Mouse (Mus musculus): Measurements from ENCODE around the gene Sowahc. TPM values are rescaled to one million over a fixed set of nuclear protein-coding genes. Genes with fewer than 3 reads are reported as not detected.

The Sowahc gene
- total RNA-seq (2021), result 1 to 10 TPM; 7.9 to 9.7 TPM
- long read RNA-seq, experiment 1, full-length matches to known transcripts, result 3 of 3 reads
- long read RNA-seq, experiment 1, partial matches to known transcripts, result 0 of 3 reads
- long read RNA-seq, experiment 1, other reads (novel, unspliced or antisense), result 0 of 3 reads
- long read RNA-seq, experiment 2, full-length matches to known transcripts, result 2 of 2 reads
- long read RNA-seq, experiment 2, partial matches to known transcripts, result 0 of 2 reads
- long read RNA-seq, experiment 2, other reads (novel, unspliced or antisense), result 0 of 2 reads

DNA sequence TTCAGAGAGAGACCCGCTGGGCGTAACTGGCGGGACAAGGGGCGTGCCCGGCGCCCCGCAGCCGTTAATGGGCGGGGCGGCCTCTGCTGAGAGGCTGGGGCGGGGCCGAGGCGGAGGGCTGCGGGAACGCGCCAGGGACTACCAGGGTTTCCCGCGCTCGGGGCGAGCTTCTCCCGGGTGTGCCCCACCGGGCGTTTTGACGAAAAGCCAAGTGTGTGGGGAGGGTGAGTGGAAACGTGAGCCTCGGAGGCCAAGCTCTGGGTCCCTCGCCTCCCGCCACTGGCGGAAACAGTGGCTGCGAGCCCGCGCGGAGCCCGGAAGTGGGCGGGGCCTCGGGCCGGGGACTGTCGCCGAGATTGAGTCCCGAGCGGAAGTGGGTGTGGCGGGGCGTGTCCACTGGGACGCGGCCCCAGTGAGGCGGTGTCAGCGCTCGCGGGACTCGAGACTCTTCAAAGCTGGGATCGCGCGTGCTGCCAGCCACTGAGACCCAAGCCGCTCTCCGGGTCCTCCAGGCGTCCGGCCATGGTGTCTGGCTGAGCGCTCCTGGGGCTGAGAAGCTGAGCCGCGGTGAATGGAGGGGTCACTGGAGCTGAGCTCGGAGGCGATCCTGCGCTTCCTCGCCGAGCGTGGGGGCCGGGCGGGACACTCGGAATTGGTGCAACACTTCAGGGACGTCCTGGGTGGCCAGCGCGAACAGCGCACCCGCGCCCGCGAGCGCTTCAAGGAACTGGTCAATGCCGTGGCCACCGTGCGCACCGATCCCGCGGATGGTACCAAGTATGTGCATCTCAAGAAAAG, at the start of gene Sowahc, which contains the start of gene Sept10:
Gene Sowahc, plus strand, starts transcription at position 481 of the 798 bp plus-strand sequence.
Gene Sept10, minus strand, starts transcription at position 375 of the 798 bp plus-strand sequence.
- peak; percentile 96 to 97 for DNase-seq (ENCODE audit: low spot score in 2 of 2)
- intact Hi-C loops (cut with DNase I), result loop anchor here (2.0 kb wide), 1 partner anchor 63 kb away; no protein-coding TSS in a partner anchor

DNA sequence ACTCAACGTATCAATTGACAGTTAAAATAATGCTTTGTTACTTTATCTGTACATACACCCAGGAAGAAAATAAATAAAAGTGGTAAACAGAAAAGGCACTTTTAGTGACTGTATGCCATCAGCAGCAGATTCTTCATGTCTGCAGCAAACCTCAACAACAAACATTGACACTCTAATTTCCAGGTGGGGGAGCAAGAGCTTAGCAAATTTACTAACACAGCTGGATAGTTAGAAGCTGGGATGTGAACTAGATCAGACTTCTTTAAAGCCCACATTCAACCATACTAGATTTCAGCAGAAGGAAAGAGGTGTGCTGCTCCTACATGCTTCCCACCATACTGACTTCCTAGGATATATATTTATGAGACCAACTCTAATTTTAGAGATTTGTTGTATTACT, 49.2 kb upstream of the Sowahc start:
- no peak for DNase-seq (ENCODE audit: low spot score in 2 of 2)
- intact Hi-C loops (cut with DNase I), result no loop called here

DNA sequence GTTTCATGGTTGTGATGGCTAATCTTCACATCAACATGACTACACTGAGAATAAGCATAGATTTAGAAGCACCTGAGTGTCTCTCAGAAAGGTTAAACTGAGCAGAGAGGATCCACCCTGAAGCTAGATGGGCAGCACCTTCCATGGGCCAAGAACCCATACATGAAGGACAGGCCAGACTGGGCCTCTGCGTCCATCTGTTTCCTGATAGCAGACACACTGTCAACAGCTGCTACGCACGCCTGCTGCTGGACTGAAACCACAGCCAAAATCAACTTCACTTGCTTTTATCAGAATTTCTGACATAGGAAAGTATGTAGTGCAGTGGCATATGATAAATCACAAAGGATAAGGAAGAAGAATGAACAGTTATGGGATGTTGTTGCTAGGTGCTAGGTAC, 42.1 kb upstream of the Sowahc start:
- DNase-seq (ENCODE audit: low spot score in 2 of 2), result no peak
- intact Hi-C loops (cut with DNase I), result no loop called here

DNA sequence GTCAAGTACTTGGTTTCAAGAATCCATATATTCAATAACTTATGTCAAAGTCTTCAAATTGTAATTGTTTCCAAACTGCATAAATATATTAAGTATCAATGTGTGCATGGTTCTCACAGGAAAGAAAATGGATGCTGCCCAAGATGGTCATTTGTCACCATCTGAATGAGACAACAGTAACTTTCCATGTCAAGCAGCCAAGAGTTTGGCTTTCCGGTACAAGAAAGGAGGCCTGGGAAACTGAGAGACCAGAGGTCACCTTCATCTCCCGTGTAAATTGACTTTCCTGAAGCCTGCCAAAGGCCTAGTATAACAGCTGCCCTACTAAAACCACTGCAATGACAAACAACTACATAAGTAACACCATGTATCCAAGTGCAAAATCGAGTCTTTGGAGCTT, 39.4 kb upstream of the Sowahc start:
- no peak for DNase-seq (ENCODE audit: low spot score in 2 of 2)
- intact Hi-C loops (cut with DNase I), result no loop called here

DNA sequence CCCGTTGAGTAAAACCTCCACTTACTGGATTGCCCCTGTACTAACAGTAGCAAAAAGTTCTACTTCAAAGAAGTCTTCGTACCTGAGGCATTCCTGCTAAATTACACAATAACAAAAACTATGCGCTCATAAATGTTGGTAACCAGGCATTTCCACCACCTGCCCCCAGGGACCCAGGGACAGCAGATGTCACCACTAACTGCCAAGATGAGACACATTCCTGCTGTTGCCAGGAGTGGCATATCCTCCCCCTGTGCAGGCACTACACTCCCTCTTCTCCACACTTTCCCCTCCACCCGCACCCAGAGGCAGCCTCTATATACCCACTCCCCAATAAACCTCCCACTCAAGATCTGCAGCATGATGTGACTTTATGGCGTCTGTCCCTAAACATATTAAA, 26.9 kb upstream of the Sowahc start:
- intact Hi-C loops (cut with DNase I), result no loop called here
- DNase-seq (ENCODE audit: low spot score in 2 of 2), result no peak

DNA sequence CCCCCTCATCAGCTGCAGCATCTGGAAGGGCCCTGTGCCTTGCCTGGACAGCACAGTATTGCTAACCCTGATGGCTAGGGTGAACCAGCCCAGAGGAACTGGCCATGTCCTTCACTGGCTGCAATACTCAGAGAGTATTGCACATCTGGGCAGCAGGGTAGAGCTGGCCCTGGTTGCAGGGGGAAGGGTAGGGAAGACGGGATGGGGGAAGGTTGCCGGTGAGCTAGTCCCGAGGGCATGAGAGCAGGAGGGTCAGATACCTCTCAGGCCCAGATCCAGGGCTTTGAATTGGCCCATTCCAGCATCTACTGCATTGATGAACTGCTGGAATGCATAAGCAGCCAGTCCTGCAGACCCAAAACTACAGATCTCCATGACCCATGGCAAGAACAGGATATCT, 25.0 kb upstream of the Sowahc start:
- DNase-seq (ENCODE audit: low spot score in 2 of 2), result no peak
- intact Hi-C loops (cut with DNase I), result no loop called here

DNA sequence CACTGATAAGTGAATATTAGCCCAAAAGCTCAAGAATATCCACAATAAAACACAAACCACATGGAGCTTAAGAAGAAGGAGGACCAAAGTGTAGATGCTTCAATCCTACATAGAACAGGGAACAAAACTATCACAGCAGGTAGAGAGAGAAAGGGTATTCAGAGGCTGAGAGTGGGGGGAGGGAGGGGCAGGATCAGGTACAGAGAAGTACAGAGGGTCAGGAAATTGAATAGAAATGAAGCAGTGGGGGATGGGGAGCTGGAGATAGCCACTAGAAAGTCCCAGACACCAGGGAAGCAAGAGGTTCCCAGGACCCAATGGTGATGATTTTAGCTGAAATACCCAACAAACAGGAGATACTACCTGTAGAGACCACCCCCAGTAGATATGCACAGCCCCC, 21.7 kb upstream of the Sowahc start:
- intact Hi-C loops (cut with DNase I), result no loop called here
- no peak for DNase-seq (ENCODE audit: low spot score in 2 of 2)

DNA sequence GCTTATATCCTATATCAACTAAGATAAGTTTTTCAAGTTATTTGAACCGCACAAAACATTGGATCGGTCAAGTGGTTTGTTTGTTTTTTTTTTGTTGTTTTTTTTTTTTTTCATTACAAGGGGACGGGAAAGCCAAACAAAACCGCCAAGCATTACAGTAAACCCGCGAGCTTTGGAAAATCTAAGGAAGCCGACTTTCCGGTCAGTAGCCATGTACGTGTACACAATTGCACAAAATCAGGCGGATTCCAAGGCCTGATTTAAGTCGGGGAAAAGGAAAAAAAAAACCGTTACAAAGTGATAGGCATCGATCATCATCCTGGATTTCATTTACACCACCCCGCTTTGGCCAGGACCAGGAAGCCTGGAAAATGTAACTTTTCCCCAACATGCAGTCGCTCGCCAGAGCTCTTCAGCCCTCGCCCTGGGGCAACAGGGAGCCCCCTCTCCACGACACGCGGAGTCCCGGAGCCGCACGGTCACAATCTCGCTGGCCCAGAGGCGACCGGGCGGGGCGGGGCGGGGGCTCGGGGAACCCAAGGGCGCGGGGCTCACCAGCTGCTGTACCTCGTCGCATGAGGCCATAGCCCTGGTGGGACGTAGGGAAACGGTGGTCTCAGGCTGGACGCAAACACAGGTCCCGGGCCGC, 805 bp upstream of the Sowahc start:
- intact Hi-C loops (cut with DNase I), result loop anchor here (2.0 kb wide), 1 partner anchor 64 kb away; no protein-coding TSS in a partner anchor
- DNase-seq (ENCODE audit: low spot score in 2 of 2), result peak; percentile 7 to 18

DNA sequence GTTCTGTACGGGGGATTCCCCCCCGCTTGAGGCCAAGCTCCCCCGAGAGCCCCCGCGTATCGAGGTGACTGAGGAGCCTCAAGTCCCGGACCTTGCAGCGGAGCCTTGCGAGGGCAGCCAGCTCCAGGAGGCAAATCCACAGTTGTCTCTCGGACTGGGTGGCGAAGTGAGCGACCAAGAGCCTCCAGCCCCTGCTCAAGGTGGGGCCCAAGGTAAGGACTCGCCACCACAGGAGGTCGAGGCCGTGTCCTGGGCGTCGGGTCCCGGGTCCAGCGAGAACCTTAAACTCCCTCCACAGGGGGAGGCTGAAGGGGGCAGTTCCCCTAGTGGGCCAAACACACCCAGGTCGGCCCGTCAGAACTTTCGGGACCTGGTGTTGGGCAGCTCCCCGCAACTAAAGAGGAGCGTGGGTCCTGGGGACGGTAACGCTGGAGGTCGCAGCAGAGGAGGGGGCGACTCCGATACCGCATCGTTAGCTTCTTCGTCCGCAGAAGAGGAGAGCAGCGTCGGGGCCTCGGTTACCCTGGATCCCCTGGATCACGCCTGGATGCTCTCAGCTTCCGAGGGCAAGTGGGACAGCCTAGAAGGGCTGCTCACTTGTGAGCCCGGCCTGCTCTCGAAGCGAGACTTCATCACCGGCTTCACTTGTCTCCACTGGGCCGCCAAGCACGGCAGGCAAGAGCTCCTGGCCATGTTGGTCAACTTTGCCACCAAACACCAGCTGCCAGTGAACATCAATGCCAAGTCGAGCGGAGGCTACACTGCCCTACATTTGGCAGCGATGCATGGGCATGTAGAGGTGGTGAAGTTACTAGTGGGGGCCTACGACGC, 733 bp downstream of the Sowahc start:
- DNase-seq (ENCODE audit: low spot score in 2 of 2), result peak; percentile 6 to 21
- intact Hi-C loops (cut with DNase I), result no loop called here

DNA sequence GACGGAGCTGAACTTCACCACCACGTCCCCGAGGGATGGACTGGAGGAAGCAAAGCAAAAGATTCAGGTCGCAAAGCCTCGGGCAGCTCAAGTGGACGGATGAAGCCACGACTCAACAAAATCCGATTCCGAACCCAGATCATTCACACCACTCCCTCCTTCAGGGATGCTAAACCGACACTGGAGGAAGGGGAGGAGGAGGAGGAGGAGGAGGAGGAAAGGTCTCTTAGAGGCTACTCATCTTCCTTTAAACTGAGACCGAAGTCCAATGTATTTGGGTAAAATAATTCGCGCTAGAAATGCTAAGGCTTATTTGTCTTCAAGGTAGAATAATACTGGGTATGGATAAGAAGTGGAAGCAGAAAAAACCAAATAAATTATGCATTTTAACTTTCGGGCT, 1.5 kb downstream of the Sowahc start:
- intact Hi-C loops (cut with DNase I), result no loop called here
- no peak for DNase-seq (ENCODE audit: low spot score in 2 of 2)

DNA sequence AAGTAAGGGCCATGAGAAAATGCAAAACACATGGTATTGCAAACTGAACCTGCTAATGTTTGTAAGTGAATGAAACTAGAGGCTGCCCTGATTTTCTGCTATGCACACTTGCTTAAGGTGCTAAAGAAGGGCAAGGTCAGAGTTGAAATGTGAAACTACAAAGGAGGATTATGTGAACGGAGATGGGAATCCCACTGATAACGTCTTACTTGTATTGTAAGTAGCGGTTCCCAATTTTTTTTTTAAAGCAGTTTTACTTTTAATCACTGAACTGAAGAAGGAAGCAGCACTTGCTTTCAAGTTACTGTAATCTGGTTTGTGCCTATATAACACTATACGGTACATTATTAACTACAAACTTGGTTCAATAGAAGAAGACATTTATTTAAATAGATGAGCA, 2.1 kb downstream of the Sowahc start:
- intact Hi-C loops (cut with DNase I), result no loop called here
- no peak for DNase-seq (ENCODE audit: low spot score in 2 of 2)

DNA sequence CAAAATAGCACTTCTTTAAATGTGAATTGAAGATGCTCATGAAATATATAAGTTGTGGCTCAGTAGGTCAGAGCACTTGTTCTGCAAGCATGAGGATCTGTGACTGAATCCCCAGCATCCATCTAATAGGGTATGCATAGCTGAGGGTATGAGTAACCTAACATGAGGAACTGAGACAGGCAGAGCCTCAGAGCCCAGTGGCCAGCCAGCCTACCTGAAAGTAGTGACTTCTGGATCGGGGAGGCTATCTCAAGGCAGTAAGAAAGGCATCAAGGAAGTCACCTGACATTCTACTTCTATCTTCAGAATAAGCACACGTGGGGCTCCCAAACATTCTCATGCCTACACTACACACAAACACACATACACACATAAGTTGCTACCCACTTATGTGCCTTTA, 3.4 kb downstream of the Sowahc start:
- DNase-seq (ENCODE audit: low spot score in 2 of 2), result no peak
- intact Hi-C loops (cut with DNase I), result no loop called here

DNA sequence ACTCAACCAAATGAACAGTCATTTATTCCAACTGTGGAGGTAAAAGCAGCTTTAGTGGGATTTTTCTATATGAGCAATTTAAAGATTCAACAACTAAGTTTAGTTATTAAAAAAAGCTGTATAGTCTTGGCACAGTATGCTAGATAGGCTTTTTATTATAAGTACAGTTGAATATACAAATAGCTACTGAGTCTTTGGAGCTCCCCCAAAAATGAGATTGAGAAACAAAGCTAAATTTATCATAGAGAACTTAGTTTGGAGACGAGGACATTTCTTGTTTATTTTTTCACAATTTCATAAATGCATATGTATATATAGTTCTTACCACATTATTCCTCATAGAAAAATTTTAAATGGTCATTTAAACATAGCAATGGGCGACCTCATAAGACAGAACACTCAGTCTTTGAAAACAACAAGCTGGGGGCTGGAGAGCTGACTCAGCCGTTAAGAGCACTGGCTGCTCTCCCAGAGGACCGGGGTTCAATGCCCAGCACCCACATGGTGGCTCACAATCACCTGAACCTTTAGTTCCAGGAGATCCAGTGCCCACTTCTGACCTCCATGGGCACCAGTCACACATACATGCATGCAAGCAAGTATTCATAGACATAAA, 7.6 kb downstream of the Sowahc start:
- DNase-seq (ENCODE audit: low spot score in 2 of 2), result no peak

DNA sequence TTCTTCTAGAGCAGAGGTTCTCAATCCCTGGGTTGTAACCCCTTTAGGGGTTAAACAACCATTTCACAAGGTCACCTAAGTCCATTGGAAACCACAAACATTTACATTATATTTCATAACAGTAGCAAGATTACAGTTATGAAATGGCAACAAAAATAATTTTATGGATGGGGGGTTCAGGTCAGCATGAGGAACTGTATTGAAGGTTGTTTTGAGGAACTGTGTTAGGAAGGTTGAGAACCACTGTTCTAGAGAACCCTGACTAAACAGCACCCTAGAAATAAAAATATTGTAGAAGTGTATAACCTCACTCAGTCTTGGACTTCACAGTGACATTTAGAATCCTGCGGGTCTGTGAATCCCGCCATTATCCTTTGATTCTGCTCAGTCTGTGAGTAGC, 13.5 kb downstream of the Sowahc start:
- DNase-seq (ENCODE audit: low spot score in 2 of 2), result no peak
- intact Hi-C loops (cut with DNase I), result no loop called here

More for the DNA sequence above, 7.6 kb downstream of the Sowahc start:
- intact Hi-C loops (cut with DNase I), result no loop called here

DNA sequence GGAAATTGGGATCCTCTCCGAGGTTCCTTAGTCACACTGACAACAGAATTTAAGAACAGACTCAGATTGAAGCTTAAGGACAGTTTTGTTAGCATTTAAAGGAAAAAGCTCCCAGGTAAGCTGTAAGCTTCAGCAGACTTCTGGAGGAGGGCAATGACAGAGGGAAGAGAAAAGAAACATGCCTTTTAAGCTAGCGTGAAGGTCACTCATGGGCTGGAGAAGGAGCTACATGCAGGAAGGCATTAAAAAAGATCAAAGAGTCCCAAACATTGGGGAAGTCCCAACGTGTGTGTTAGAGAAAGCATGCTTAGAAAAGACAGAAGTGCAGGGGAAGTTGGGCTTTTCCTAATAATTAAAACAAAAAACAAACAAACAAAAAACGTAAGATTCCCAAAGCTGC, 14.1 kb downstream of the Sowahc start:
- intact Hi-C loops (cut with DNase I), result no loop called here
- no peak for DNase-seq (ENCODE audit: low spot score in 2 of 2)

DNA sequence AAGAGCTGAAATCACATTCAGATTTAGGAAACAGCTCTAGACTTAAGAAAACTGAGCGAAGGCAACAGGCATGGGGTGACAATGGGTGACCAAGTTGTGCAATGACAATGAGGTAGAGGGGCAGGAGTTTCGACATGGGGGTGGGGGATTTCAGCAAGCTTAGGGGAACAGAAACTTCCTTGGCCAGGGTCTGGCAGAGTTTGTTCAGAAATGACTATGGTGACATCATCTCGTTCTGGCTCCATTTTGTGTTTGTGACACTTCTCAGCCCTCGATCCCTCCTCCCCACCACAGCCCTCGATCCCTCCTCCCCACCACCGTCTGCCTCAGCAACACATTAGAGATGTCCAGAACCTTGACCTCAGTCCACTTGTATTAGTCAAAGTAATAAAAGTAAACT, 14.7 kb downstream of the Sowahc start:
- DNase-seq (ENCODE audit: low spot score in 2 of 2), result peak in 1 of 2 experiments; percentile 6
- intact Hi-C loops (cut with DNase I), result no loop called here

DNA sequence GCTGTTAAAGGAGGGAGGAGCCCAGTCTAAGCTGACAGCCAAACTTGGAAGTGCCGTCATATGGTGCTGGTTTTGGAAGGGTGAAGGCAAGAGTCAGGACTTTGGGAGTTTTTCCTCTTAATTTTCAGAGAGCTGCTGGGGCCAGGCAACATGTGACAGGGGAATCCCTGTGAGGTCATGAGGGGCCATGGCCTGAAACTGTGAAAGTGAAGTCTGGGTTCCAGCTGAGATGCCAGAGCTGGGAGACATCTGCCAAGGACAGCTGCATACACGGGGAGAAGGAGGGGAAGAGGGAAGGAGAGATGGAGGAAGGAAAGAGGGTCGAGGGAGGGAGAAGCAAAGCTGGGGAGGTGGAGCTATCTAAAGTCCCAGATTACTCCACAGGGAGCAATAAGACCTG, 16.0 kb downstream of the Sowahc start:
- intact Hi-C loops (cut with DNase I), result no loop called here
- DNase-seq (ENCODE audit: low spot score in 2 of 2), result no peak

DNA sequence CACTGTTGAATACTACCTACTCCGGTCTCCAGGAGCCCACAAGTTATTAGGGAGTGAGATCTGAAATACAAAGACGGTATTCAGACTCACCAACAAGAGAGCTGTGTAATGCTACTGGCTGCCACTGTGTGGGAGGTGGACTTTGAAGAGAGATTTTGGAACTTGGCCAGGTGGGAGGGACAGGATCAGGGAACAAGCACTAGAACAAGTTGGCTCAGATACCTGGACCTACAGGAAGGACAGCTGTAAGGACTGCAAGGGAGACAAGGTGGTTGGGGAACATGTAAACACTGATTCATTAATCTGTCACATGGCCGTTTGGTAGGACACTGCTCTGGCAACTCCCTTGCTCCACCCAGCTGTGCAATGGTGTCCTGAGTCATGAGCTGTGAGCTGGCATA, 19.4 kb downstream of the Sowahc start:
- peak in 1 of 2 experiments; percentile 58 for DNase-seq (ENCODE audit: low spot score in 2 of 2)
- intact Hi-C loops (cut with DNase I), result no loop called here

DNA sequence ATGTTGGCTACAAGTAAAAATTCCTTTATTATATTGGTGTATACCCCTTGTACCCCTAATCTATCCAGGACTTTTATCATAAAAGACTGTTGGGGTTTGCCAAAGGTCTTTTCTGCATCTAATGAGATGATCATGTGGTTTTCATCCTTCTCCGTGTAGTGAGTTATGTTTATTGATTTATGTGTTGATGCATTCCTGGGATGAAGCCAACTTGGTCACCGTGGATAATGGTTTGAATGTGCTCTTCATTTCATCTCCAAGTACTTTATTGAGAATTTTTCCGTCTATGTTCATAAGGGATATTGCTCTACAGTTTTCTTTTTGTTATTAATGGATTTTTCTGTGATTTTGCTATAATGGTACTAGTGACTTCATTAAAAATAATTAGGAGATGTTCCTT, 27.8 kb downstream of the Sowahc start:
- intact Hi-C loops (cut with DNase I), result no loop called here
- no peak for DNase-seq (ENCODE audit: low spot score in 2 of 2)

Data from left cerebral cortex, postnatal 14 days (tissue).